Mouse (Mus musculus) layer of hippocampus, postnatal 14 days (tissue): ENCODE data around the gene Tgfbi. TPM values are rescaled to one million over a fixed set of nuclear protein-coding genes. Genes with fewer than 3 reads are reported as not detected.
A peak's percentile ranks its signal among the peaks of the same experiment; 100 is the strongest.

Experiments used
- DNase-seq, 2 experiments: peaks; one replicate each; pipeline ENCODE4 v3.0.0; 2021 to 2022; ENCODE audit warnings: low spot score in 2 of 2, mixed read lengths in 1 of 2
- total RNA-seq, 2 experiments: library from RNA; stranded (reverse); gene quantifications; 2 replicates each; pipeline ENCODE4 v1.2.3; 2021

The Tgfbi gene
- total RNA-seq, 2 experiments from 2014 or later = 3.3 to 4.7 TPM

DNA sequence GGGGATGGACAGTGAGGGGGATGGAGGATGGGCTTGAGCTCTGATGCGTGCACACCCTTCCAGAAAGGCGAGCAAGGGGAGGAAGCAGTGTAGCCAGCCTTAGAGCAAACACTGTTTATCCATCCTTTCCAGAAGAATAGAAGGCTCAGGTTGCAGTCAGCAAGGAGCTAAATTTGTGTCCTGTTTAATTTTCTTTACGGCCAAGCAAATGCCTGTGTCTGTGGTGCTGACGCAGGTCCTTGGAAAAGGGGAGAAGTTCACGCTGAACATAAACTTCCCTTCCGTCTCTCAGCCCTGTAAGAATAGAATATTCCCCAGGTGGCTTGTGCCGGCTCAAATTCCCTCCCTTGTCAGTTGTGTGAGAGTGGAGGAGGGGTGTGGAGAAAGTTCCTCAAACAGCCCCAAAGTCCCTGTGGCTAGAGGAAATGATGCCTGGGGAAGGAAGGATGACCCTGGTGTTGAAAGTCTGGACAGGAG is 24.9 kb downstream of the Tgfbi start:
- no peak for DNase-seq

DNA sequence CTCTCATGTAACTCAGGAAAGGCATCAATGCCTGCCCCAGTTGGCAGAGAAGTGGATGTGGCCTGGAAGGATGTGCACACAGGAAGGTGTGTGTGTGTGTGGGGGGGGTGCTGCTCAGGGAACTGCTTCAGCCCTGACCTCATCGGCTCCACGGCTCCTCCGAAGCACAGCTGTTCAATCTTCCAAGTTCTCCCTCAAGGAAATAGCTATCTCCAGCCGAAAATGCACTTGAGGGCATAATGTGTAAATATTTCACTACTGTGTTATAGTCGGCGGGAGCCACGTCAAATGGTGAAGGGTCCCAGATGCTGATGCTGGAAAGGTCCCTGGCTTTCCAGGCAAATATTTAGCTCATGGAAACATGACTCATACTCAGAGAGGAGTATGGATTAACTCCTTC is 25.6 kb downstream of the Tgfbi start:
- no peak for DNase-seq

DNA sequence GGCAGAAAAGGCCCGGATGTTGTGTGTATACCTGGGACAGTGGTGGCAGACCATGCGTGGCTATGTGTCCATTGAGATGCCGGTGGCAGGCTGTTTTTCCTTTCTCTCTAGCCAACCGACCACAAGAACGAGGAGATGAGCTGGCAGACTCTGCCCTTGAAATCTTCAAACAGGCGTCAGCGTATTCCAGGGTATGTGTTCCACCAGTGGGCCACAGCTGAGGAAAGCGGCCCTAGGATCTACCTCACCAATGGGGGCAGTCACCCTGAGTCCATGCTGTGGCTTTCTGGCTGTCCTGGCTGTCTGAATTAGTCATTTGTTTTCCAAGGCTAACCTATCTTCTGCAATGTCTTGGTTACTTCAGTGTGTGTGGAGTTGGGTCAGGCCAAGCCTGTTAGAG is 27.7 kb downstream of the Tgfbi start:
- DNase-seq = no peak

DNA sequence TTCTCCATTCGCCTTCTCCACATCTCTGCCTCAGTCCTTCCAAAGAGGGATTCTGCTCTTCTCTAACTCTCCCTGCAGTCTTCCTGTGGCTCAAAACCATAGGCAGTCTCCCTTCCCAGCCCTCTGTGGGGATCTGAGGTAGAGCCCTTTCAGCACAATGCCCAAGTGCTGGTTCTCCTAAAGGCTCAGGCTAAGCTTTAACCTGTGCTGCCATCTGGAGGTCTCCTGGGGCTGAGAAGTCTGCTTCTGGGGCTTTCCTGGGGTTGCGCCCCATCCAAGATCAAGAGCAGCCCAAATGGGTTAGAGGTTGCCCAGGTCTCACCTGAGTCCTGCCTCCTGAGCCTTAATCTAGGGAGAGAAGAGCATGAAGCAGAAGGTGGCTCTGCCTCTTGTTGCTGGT is 32.4 kb downstream of the Tgfbi start:
- peak in 1 of 2 experiments; percentile 15 for DNase-seq

DNA sequence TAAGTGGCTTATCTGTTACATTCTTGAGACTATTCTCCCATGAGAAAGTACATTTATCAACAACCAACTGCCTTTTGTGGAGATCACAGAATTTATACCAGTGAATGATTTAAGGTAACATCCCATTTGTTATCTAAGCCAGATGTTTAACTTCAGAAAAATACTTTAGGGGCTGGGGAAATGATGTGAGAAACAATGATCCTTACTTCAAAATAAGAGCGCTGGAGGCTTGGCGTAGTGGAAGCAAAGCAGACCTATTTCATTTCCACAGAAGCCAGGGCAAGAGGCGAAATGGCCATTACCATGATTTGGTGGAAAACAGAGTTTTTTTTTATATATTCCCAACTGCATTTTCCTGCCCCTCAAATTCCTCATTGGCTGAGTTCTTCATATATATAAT is 34.7 kb downstream of the Tgfbi start:
- no peak for DNase-seq

DNA sequence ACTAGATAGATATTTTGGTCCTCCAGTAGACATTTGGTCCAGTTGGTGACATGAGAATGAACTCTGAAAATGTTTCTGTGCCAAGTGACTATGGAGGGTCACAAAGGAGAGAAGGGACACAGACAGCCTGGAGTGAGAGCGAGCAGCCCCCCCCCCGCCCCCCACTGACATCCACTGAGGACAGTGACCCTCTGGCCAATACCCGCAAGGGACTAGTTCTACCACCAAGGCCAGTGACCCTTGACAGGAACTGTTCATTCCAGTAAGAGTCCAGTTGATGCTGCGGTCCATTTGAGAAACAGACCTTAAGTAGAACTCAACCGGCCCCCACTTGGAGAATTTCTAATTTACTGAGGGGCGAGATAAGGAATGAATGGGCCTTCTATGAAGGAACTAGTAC is 36.4 kb downstream of the Tgfbi start:
- no peak for DNase-seq

DNA sequence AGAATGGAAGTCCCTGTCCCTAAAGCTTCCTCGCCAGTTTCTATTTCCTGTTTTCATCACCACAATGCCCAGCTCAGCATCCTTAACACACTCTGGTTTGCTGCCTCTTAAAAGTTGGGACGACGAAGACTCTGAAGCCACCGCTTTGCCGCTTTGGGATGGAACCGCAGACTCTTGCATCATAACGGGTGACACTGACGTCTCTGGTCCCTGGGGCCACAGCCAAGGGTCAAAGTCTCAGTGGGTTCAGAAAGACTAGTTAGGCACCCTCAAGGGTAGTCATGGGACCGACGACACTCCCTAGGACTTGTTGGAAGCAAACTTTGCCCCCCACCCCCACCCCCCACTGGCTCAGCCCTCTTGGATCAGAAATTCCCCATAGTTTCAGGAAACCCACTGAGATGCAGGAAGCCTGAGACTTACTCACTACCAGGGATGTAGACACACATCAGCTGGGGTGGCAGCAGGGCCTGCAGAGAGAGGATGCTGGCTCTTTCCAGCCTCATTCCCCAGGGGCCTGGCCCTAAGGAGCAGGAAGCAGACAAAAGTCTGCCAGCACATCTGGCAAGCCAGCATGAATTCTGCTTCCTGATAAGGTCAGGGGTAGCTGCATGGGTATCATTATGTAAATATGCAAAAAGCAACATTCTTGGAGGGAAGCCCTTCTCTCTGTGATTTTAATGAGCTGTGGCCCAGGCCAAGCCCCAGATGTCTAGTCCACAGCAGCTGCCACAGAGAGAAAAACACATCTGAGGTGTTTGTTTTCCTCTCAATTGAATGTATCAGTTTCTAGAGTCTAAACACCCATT is 38.5 kb downstream of the Tgfbi start:
- no peak for DNase-seq

DNA sequence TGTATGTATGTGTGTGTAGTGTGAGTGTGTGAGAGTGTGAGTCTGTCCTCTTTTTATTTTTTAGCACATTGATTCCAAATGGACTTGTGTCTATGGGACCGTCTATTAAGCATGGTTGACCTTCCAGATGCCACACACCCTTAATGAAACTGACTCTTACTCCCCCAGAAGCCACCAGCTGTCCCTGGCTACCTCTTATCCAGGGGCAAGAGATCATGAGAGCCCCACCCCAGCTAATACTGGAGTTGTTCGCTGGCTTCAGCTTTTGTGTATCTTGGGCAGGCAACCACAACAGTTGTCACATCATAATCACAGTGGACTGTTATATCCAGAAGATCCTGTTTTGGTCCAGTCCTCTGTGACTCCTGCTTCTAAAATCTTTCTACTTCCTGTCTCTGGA is 40.7 kb downstream of the Tgfbi start:
- no peak for DNase-seq

DNA sequence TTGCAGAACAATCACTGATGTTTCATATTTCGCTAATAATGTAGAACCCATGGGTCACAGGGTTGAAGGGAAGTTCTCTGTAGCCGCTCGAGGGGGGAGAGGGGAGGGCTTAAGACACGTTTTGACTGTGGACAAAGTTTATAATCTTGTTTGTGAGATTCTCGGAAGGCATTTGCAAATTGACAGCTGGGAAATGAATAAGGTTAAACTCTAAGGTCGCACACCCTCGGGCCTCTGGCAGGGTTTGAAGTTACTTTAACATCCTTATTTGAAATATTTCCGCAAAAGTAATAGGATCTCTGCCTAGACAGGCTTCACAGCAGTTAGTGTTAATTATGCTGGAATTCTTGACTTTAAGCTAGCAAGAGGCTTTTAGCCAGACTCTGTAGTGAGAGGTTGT is 43.1 kb downstream of the Tgfbi start:
- DNase-seq = no peak

DNA sequence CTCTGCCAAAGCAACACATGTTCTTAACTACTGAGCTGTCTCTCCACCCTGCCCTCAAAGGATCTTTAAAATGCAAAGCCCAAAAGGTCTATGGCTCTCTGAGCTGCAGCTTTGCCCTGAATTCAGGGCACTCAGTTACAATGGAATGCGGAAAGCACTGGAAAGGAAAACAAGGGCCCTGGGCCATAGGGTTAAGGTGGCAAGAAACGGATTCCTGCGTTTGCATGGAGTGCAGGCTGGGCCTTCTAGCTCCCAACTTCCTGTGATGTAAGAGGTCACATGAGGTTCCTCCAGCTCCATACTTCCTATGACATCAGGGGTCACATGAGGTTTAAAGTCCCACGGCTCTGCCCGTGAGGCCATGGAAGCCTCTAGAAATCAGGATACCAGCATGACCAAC is 44.9 kb downstream of the Tgfbi start:
- DNase-seq = no peak

DNA sequence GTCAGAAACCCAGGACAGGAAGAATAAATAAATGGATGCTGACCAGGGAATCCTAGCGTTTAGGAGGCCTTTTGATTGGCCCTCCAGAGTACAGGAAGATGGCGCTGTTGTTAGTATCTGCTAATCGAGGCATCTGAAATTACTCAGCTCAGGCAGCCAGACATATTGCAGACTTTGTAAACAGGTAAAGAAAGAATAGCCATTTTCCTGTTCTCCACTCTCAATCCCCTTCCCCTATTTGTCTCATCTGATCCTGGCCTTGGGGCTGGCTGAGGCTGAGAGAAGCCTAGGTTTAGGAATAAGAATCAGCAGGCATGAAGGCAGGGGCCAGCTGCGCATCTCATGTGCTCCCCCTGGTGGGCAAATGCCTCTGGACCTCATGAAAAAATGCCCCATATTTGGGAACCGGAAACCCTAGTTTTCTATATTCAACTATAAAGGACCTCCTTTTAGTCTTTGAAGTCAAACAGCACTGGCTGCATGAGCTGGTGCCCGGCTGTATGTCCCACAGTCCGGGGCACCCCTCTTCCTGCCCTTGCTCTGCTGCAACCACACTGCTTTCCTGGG is 48.7 kb downstream of the Tgfbi start:
- DNase-seq = peak; percentile 66 to 68

DNA sequence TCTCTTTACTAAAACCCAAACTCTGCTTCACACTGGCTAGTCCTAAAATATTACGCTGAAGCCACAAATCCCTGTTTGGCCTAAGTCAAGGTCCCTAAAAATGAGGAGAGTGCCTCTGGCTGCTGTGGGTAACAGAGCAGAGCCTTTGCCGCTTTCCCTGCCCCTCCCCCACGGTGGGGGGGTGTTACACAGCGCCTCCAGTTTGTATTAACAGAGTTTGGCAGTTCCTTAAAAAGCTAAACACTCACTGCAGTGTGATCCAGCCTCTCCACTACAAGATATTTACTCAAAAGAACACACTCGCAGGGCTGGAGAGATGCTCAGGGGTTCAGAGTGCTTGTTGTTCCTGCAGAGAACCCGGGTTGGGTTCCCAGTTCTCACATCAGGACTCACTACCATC is 49.6 kb downstream of the Tgfbi start:
- no peak for DNase-seq

DNA sequence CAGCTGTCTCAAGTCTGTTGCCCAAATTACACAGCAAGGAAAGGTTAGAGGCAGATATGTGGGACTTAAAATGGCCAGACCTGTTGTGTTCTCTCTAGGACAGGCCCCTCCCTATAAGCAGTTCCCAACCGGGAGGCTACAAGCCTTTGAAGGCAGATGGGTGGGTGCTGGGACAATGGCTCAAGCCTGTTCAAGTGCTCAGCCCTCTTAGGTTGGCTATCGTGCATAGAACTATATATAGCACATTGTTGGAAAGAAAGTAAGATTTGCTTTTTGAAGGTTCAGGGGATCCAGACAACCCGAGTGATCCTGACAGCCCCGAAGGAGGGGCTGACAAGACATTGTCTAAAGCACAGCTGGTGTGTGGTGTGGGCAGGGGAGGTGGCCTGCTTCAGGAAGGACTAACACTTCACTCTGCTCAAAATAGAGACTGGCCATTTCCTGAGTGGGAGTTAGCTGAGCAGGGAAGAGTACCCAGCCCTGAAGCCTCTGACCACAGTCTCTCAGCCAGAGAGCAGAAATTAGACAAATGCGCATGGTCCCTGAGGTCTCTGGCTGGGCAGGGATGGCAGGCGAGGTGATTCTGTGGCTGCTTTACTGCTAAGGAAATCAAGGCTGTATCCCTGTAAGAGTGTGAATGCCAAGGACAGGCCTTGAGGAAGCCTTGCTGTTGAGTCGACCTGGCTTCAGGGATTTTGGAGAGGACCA is 52.7 kb downstream of the Tgfbi start:
- DNase-seq = no peak

DNA sequence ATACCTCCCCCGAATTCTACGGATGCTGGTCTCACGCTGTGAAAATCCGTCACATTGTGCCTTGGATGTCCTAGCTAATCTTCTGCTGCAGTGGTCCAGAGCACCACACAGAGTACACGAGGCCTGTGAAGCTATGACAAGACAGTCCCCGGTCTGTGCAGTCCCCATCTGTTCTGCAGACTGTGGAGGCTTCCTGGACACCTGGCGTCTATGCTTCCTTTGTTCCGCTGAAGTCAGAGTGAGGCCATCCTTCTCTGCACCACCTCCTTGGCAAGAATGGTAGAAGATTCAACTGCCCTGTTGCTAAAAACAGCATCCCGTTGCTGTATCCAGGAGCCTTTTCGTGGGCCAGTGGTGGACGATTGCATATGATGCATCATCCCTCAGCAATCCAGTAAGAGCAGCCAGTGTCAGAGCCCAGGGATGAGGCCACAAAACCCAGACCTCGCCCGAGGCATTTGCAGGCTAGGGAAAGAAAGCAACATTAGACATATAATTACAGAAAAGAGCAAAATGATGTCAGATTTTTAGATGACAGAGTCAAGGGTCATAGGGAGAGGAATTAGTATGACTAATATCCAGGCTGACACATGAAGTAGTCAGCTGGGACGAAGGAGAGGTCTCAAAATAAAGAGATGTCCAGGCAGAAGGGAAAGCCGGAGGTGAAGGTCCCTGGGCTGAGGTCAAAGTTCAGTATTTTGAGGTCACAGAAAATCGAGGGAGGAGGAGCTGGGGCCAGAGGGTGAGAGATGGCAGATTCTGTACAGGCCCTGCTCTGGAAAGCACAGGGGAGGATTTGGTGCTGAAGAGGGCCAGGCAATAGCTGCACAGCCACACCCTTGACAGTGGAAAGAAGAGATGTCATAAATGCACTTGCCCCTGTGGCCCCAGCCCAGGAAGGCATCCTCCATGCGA is 55.2 kb downstream of the Tgfbi start:
- DNase-seq = no peak

DNA sequence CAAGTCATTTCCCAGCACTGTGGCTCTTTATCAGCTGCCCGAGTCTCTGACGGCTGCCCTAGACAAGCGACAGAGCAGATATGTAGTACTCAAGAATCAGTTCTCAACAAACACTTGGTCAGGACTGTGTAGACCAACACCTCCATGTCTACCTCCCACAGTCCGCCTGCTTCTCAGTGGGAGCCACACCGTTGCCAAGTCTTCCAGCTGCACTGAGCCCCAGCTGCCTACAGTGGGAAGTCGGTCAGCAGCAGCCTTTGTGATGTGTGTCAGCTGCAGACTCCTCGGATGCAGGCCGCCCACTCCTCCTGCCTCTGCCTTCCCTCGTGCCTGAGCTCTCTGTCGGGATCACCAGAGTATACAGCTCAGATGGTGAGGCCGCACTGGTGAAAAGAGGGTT is 61.9 kb downstream of the Tgfbi start:
- no peak for DNase-seq

DNA sequence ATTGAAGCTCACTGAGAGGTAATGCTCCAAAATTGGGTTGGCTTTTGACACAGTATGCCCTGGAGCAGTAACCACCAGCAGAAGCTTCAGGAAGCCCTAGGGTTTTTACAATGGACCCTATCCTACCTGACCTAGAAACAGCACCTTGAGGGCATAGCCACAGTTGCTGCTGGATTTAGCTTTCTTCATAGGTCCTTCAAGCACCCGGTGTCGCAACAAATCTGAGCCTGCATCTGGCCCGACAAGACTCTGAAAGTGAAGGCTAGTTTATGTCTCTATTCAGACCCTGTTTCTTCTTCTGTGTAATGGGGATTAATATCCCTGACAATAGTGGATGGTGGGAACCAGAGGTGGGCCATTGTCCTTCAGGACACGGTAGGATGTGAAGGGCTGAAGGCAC is 68.4 kb downstream of the Tgfbi start:
- DNase-seq = no peak

DNA sequence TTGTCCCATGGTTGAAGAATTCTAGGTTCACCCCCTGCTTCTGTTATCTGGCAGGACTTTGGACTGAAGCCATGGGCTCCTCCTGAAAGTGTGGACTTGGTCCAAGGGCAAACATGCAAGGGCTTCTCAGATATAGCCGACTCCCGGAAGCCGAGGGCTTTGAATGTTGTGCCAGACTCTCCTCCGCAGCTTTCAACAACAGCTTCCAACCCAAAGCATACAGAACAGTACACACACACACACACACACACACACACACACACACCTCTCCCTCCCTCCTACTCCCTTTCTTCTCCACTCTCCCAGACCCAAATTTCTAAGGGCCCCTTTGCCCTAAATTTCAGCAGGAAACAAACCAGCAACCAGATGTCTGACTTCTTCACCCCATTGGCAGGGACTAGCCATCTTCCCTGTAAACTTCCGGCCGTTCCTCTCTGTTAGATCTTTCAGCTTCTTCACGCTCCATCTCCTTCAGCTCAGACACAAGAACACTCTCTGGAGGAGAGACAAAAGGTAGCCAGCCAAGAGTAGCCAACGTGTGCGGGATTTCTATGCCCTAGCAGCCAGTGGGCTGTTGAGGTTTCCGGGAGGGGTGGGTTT is 69.0 kb downstream of the Tgfbi start:
- no peak for DNase-seq

DNA sequence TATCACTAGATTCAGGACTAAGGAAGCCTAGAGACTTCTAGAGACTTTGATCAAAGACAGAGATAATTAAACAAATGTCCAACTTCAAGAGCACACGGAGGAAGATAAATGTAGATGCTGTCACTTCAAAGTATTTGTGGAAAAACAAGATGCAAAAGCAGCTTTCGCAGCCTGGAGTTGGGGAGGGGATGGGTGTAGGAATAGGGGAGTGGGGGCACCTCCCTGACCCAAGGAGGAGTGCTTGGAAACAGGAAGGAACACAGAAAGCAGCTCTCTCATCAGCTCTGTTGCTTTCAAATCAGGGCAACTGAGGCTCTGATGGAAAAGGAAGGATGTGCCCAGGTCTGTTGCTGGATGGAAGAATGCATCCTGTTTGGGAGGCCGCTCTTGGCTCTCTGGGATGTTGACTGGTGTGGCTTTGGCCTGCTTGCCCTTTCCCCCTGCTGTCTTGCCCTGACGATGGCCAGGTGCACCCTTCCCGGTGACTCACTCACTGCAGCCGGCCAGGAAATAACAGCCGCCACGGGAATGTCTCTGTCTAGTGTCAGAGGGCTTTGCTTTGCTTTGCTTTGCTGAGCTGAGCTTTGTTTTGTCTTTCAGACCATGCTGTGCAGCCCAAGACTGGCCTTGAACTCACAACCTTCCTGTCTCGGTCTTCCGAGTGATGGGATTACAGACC is 69.6 kb downstream of the Tgfbi start:
- DNase-seq = no peak

DNA sequence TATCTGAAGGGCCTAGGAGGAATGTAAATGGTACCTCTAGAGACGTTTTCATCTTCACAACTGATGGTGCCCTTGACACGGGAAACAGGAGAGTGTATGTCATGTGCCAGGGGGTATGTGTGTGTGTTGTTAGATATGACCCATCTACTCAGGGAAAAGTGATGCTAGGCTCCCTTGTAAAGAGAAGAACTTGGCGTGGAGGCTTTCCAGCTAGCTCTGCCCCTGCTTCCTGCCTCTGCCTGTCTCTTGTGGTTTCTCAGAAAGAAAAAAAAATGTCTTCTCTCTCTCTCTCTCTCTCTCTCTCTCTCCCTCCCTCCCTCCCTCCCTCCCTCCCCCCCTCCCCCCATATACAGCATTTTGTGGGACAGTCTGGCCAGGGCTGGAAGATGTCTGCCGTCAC is 72.6 kb downstream of the Tgfbi start:
- DNase-seq = no peak

DNA sequence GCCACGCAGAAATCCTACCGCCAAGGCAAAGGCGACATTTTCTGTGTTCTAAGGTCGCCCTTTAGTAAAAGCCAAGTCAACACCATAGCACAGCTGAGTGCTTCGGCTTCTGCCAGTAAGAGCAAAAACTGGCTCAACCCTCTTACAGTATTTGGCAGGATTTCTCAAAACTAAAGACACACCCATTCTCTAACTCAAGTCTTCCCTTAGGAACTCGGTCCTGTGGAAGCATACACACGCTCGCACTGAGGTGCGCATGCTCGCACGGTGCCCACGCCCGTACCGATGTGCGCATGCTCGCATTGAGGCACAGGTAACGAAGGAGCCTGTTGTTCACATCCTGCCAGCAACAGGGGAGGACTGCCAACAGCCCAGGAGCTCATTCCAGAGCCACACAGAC is 73.0 kb downstream of the Tgfbi start:
- DNase-seq = peak; percentile 56 to 58
